Mouse (Mus musculus) forebrain, postnatal 0 days (tissue): ENCODE data around the gene Gm36210. TPM values are rescaled to one million over a fixed set of nuclear protein-coding genes. Genes with fewer than 3 reads are reported as not detected.

Source experiments
- ATAC-seq: fragments of 200-750 bp; cut with Nextera tagmentation; 2 replicates; pipeline ENCODE4 v1.8.0; 2017; ENCODE audit warnings: mild to moderate bottlenecking, moderate library complexity
- DNase-seq: peaks from one replicate; pipeline ENCODE4 v3.0.0-alpha.2; 2015
- H3K27ac ChIP-seq: fragments of 300-500 bp; sonication (generic); 2 replicates; pipeline ENCODE4 v1.5.1; 2014; ENCODE audit warnings: low read depth, mild to moderate bottlenecking, antibody characterized with exemption, low read length, moderate library complexity, mixed read lengths
- H3K27me3 ChIP-seq: fragments of 300-500 bp; sonication (generic); 2 replicates; pipeline ENCODE4 v1.6.1; 2014; ENCODE audit warnings: mild to moderate bottlenecking, low read length, mixed read lengths; ENCODE audit not compliant: insufficient read depth
- H3K36me3 ChIP-seq: fragments of 300-500 bp; sonication (generic); 2 replicates; pipeline ENCODE4 v1.6.1; 2014; ENCODE audit warnings: mild to moderate bottlenecking, moderate library complexity; ENCODE audit not compliant: insufficient read depth
- H3K4me1 ChIP-seq: fragments of 300-500 bp; sonication (generic); 2 replicates; pipeline ENCODE4 v1.6.1; 2014; ENCODE audit warnings: antibody characterized with exemption; ENCODE audit not compliant: insufficient read depth
- H3K4me2 ChIP-seq: fragments of 300-500 bp; sonication (generic); 2 replicates; pipeline ENCODE4 v1.6.1; 2014; ENCODE audit warnings: low read depth, mild to moderate bottlenecking, moderate library complexity
- H3K4me3 ChIP-seq: fragments of 300-500 bp; sonication (generic); 2 replicates; pipeline ENCODE4 v1.5.1; 2014; ENCODE audit warnings: low read depth, low read length, mixed read lengths
- H3K9ac ChIP-seq: fragments of 300-500 bp; sonication (generic); 2 replicates; pipeline ENCODE4 v1.6.1; 2014; ENCODE audit warnings: mild to moderate bottlenecking
- H3K9me3 ChIP-seq: fragments of 300-500 bp; sonication (generic); 2 replicates; pipeline ENCODE4 v1.6.1; 2016; ENCODE audit warnings: low read length
- CTCF ChIP-seq: sonication (generic); IDR thresholded peaks from 2 replicates; pipeline ENCODE4 v1.5.1; 2016; ENCODE audit warnings: antibody characterized with exemption, control low read depth, low read depth
- WGBS: fragments of 180-500 bp; shearing (Covaris S2); extraction: QIAGEN DNeasy Blood & Tissue Kit; methylation state at CpG from one replicate; pipeline ENCODE4 v1.1.7; 2014; 5-methylcytosine and 5-hydroxymethylcytosine counted together
- polyA plus RNA-seq: library from polyadenylated mRNA; unstranded; fragments of >200 nt; fragmentation: Nextera tagmentation; extraction: Ambion mirVana; gene quantifications from 2 replicates; pipeline ENCODE4 v1.2.1, GENCODE M21; 2015
- total RNA-seq: library from RNA; depleted of rRNA; stranded (reverse); fragments of >200 nt; gene quantifications from 2 replicates; pipeline ENCODE4 v1.2.3, GENCODE M21; 2014

Gene Gm36210
- total and polyA plus RNA-seq, 2 experiments from 2014 or later = 0.47 to 0.48 TPM

DNA sequence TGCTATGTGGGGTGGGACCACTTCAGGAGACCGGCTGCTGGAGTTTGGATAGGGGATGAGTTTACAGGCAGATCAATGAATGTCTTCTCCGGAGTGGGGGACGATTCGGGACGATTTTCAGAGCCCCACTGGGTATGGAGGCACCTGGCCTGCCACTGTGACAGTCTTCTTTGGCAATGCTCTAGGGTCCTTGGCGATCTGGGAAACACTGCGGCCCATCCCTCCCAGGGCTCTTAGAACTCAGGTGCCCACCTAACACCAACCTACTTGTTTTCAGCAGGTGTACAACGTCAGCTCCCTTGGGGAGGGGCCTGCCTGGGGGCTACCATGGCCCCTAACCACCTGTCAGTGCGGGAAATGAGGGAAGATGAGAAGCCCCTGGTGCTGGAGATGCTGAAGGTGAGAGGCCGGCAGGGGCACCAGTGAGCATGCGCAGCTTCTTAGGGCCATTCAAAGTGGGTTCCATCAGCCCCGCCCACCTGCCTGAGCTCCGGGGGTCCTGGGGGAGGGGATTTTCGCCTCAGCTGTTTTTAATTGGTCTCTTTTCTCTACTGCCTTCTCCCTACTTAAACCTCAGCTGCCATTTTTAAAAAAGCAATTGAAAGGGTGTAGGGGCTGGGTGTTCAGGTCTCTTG is 16.7 kb upstream of the Gm36210 start:
- ATAC-seq (peak; percentile 53), DNase-seq (peak; percentile 92)
- Histone ChIP-seq H3K36me3 (peaks cover 25% of the 10 kb centered on the region), H3K27ac (peak overlapping the region; percentile 96), H3K27me3 (no peaks in the 10 kb centered on the region), H3K4me2 (peak overlapping the region; percentile 97), H3K4me3 (peak overlapping the region; percentile 53), H3K4me1 (peaks cover 28% of the 10 kb centered on the region; the same call in 1 of the 2 replicates), H3K9ac (peak overlapping the region; percentile 68), H3K9me3 (no peaks in the 10 kb centered on the region)
- TF ChIP-seq CTCF = peak; percentile 63
- WGBS = 2% methylated on average over 14 of the region's 14 CpGs

DNA sequence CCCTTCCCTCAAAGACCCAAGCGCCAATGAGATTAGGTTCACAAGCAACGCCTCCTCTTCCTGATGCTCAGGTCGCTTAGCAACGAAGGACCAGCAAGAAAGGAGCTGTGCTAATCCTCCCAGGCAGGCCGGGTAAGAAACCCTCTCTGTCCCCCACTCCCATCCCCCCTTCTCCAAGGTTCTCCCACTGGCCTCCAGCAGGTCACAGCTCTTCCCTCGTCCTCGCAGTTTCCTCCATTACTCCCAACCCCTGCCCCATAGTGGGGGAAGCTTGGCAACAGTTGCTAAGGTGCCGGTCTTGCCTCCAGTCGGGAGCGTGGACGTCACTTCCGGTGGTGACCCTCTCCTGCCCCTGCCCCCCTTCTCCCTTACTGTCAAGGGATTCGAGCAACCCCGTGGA is 16.2 kb upstream of the Gm36210 start:
- no peaks in the 10 kb centered on the region for H3K9me3 ChIP-seq
- H3K4me1 ChIP-seq = peaks cover 28% of the 10 kb centered on the region; the same call in 1 of the 2 replicates
- TF ChIP-seq CTCF = no peak
- DNase-seq (peak; percentile 95), ATAC-seq (peak; percentile 88)
- H3K4me3 ChIP-seq = peak overlapping the region; percentile 53
- H3K27ac ChIP-seq = peak overlapping the region; percentile 96
- H3K4me2 ChIP-seq = peak overlapping the region; percentile 97
- WGBS = 1% methylated on average over 14 of the region's 14 CpGs
- H3K27me3 ChIP-seq = no peaks in the 10 kb centered on the region
- peaks cover 28% of the 10 kb centered on the region for H3K36me3 ChIP-seq
- peak overlapping the region; percentile 68 for H3K9ac ChIP-seq

DNA sequence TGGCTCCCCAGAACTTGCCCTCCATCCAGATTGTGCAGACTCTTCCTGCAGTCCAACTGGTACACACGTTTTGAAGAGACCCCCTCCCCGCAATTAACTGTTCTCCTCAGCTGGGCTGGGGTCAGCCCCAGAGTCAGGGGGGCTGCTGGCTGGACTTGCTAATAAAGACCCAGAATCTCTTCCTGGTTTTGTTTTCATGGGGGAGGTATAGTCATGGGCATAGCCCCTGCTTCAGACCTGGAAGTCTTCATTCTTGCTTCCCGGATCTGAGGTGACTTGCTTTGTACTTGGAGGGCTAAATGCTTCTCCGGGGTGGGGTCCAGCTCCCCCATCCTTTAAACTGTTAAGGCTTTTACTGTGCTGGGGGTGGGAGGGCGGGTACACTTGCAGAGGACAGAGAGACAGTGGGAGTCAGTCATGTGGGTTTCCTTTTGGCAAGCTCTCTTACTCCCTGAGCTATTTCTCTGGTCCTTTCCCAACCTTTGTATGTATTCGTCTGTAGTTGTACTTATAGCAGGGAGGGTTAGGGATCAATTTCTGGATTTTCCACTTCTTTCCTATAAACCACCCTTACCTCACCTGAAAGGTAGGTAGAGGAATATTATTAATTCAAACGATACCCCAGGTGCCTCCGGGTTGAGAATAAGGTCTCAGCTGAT is 15.6 kb upstream of the Gm36210 start, which contains the start of gene Nat14:
Gene Nat14, plus strand, starts transcription at position 205 of the 659 bp plus-strand sequence.
- Histone ChIP-seq H3K27ac (peak within 1 kb of the TSS; percentile 96), H3K27me3 (no peaks in the 10 kb centered on the region), H3K4me3 (peak within 1 kb of the TSS; percentile 53), H3K4me2 (peak within 1 kb of the TSS; percentile 97), H3K4me1 (peaks cover 28% of the 10 kb centered on the region; the same call in 1 of the 2 replicates), H3K9me3 (no peaks in the 10 kb centered on the region), H3K36me3 (peaks cover 29% of the 10 kb centered on the region), H3K9ac (peak within 1 kb of the TSS; percentile 68)
- TF ChIP-seq CTCF = no peak
- peak; percentile 2; the same call in 1 of the 2 replicates for ATAC-seq
- 22% methylated on average over 8 of the region's 8 CpGs for WGBS
- no peak for DNase-seq

DNA sequence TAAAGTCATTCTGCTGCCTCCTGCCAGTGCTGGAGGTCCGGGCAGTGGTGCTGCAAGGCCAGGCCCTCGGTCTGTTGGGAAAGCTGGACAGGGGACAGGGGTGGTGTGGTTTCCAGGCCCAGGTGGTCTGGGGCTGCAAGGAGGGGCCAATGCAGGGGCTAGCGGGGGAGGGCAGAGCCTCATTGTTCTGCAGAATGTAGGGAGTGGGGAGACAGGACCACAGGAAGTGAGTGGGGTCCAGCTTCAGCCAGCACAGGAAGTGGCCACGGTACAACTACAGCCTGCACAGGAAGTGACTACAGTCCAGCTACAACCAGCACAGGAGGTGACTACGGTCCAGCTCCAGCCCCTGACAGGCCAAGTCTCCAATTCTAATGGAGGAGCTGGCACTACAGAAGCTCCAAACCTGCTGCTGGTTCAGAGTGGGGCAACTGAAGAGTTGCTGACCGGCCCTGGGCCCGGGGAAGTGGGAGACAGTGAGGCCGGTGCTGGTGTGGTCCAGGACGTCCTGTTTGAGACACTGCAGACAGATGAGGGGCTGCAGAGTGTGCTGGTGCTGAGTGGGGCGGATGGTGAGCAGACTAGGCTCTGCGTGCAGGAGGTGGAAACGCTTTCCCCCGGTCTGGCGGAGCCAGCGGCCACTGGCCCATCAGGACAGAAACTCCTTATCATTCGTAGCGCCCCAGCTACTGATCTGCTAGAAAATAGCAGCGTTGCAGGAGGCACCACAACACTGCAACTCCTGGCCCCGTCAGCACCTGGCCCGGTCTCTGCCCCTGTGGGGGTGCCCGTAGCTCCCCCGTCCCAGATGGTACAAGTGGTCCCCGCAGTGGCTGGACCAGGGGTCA is 14.9 kb upstream of the Gm36210 start:
- peaks cover 36% of the 10 kb centered on the region; the same call in 1 of the 2 replicates for H3K4me1 ChIP-seq
- ATAC-seq (no peak), DNase-seq (no peak)
- WGBS = 58% methylated on average over 23 of the region's 23 CpGs
- no peak overlapping the region for H3K4me2 ChIP-seq
- no peaks in the 10 kb centered on the region for H3K9me3 ChIP-seq
- no peak overlapping the region for H3K9ac ChIP-seq
- no peak for TF ChIP-seq CTCF
- no peak overlapping the region for H3K4me3 ChIP-seq
- H3K27me3 ChIP-seq = no peaks in the 10 kb centered on the region
- peaks cover 29% of the 10 kb centered on the region for H3K36me3 ChIP-seq
- H3K27ac ChIP-seq = peak overlapping the region; percentile 96

DNA sequence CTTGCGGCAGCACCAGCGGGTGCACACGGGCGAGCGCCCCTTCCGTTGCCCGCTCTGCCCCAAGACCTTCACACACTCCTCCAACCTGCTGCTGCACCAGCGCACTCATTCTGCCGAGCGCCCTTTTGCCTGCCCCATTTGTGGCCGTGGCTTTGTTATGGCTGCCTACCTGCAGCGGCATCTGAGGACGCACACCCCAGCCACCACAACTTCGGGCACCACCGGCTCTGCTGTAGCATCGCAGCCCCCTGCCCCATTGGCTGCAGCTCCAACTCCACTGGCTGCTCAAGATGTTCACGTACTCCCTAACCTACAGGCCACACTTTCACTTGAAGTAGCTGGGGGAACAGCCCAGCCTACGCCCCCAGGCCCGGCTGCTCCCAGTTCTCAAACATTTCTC is 14.2 kb upstream of the Gm36210 start:
- Histone ChIP-seq H3K27ac (no peak overlapping the region), H3K4me2 (no peak overlapping the region), H3K9me3 (no peaks in the 10 kb centered on the region), H3K36me3 (peaks cover 29% of the 10 kb centered on the region), H3K4me3 (no peak overlapping the region), H3K9ac (no peak overlapping the region), H3K4me1 (peaks cover 36% of the 10 kb centered on the region; the same call in 1 of the 2 replicates), H3K27me3 (no peaks in the 10 kb centered on the region)
- DNase-seq (no peak), ATAC-seq (no peak)
- TF ChIP-seq CTCF = no peak
- WGBS = 91% methylated on average over 19 of the region's 19 CpGs

DNA sequence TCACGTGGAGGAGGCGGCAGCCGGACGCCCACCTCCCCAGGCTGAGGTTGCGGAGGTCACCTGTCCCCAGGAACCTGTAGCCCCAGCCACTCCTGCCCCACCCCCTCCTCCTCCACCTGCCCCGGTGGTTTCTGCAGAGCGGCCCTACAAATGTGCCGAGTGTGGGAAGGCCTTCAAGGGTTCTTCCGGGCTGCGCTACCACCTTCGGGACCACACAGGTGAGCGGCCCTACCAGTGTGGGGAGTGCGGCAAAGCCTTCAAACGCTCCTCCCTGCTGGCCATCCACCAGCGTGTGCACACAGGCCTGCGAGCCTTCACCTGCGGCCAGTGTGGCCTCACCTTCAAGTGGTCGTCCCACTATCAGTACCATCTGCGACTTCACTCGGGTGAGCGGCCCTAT is 13.7 kb upstream of the Gm36210 start:
- ATAC-seq (no peak), DNase-seq (no peak)
- H3K4me1 ChIP-seq = peaks cover 32% of the 10 kb centered on the region; the same call in 1 of the 2 replicates
- H3K9ac ChIP-seq = no peak overlapping the region
- no peaks in the 10 kb centered on the region for H3K9me3 ChIP-seq
- 87% methylated on average over 19 of the region's 21 CpGs for WGBS
- peaks cover 29% of the 10 kb centered on the region for H3K36me3 ChIP-seq
- no peaks in the 10 kb centered on the region for H3K27me3 ChIP-seq
- TF ChIP-seq CTCF = no peak
- H3K27ac ChIP-seq = no peak overlapping the region
- no peak overlapping the region for H3K4me3 ChIP-seq
- H3K4me2 ChIP-seq = no peak overlapping the region
